20 mouse cellular contexts compared by ENCODE assay signal in the genomic region with DNA sequence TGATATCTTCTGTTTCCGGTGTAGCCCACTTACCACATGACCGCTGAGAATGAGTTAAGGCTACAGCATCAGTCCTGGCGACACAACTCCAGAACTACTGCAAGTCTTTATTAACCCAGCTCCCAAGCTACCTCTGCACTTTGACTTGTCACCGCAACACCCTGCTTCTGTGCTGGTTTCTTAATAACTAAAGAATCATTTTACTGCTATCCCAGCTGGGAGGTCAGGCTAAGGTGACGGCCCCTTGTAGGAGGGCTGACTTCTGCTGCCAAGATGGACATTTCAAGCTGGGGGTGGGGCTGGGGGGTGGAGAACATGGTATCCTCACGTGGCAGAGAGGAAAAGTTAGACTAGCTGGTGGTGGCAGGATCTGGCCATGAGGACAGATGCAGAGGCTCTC. TPM values are rescaled to one million over a fixed set of nuclear protein-coding genes. Genes with fewer than 3 reads are reported as not detected.
DNase-seq lines count a peak whose midpoint lies in the region; ATAC-seq lines count a peak whose summit lies in the region.
"Had no signal": no experiment of that assay in that cellular context is flagged by ENCODE, and none has a peak within 500 bp of the region (broad histone marks: within the 10 kb centered on the region; RNA-seq: fewer than 3 reads in every experiment).

No protein-coding gene starts in this region.

- no peak overlapping the region for H3K9ac ChIP-seq in hindbrain, embryonic 14.5 days
- H3K9ac ChIP-seq in intestine, embryonic 16.5 days (ENCODE audit: low read depth, low read length): no peak overlapping the region
- no peak overlapping the region for H3K9ac ChIP-seq in stomach, embryonic 15.5 days
- H3K9ac ChIP-seq: forebrain, embryonic 13.5 days; liver, embryonic 12.5 days; midbrain, embryonic 12.5 days; neural tube, embryonic 15.5 days had no signal

- no peaks in the 10 kb centered on the region for H3K9me3 ChIP-seq in hindbrain, embryonic 10.5 days
- H3K9me3 ChIP-seq in hindbrain, embryonic 14.5 days (ENCODE audit: control insufficient read depth, low read length): no peaks in the 10 kb centered on the region
- no peaks in the 10 kb centered on the region for H3K9me3 ChIP-seq in intestine, embryonic 16.5 days (ENCODE audit: control insufficient read depth, low read length)
- H3K9me3 ChIP-seq in stomach, embryonic 15.5 days: no peaks in the 10 kb centered on the region
- H3K9me3 ChIP-seq: forebrain, embryonic 13.5 days; limb, embryonic 10.5 days; liver, embryonic 12.5 days; midbrain, embryonic 12.5 days; neural tube, embryonic 15.5 days had no signal

- peaks cover 36% of the 10 kb centered on the region for H3K4me1 ChIP-seq in hindbrain, embryonic 10.5 days (replicated peaks)
- H3K4me1 ChIP-seq in hindbrain, embryonic 14.5 days (replicated peaks; ENCODE audit: control insufficient read depth, insufficient read depth, low read length): peaks cover 17% of the 10 kb centered on the region
- H3K4me1 ChIP-seq in intestine, embryonic 16.5 days (ENCODE audit: control insufficient read depth, insufficient read depth, low read length): peaks cover 23% of the 10 kb centered on the region
- H3K4me1 ChIP-seq in stomach, embryonic 15.5 days: peaks cover 12% of the 10 kb centered on the region
- H3K4me1 ChIP-seq: liver, embryonic 12.5 days had no signal

- no peak for ATAC-seq in hindbrain, embryonic 14.5 days (ENCODE audit: low FRiP score)
- 0 out of 2 replicates have a peak, but pooled peaks have one; percentile 21 for ATAC-seq in intestine, embryonic 16.5 days
- ATAC-seq in stomach, embryonic 15.5 days (ENCODE audit: insufficient read depth, low FRiP score, low read depth): no peak
- ATAC-seq in CD4-positive, CD25-positive, alpha-beta regulatory T cell, adult 4 months: no peak
- ATAC-seq: forebrain, embryonic 13.5 days; hindbrain, embryonic 16.5 days; liver, embryonic 12.5 days had no signal

- WGBS in hindbrain, embryonic 10.5 days: 59% methylated on average over 6 of the region's 6 CpGs
- 72% methylated on average over 6 of the region's 6 CpGs for WGBS in hindbrain, embryonic 14.5 days
- WGBS in intestine, embryonic 16.5 days: 57% methylated on average over 6 of the region's 6 CpGs
- 54% methylated on average over 6 of the region's 6 CpGs for WGBS in stomach, embryonic 15.5 days

- no peak overlapping the region for H3K27ac ChIP-seq in hindbrain, embryonic 10.5 days
- H3K27ac ChIP-seq in hindbrain, embryonic 14.5 days: no peak overlapping the region
- H3K27ac ChIP-seq in intestine, embryonic 16.5 days (ENCODE audit: low read length): no peak overlapping the region
- peak overlapping the region; percentile 90; the same call in 1 of the 2 replicates for H3K27ac ChIP-seq in stomach, embryonic 15.5 days
- H3K27ac ChIP-seq: forebrain, embryonic 13.5 days; limb, embryonic 10.5 days; liver, embryonic 12.5 days; midbrain, embryonic 12.5 days; neural tube, embryonic 15.5 days had no signal

- no peak overlapping the region for H3K4me2 ChIP-seq in hindbrain, embryonic 14.5 days (replicated peaks)
- H3K4me2 ChIP-seq in intestine, embryonic 16.5 days (ENCODE audit: low read depth, low read length): no peak overlapping the region
- 0 out of 2 replicates have a peak overlapping the region, but pooled peaks have one; percentile 37 for H3K4me2 ChIP-seq in stomach, embryonic 15.5 days
- H3K4me2 ChIP-seq: forebrain, embryonic 13.5 days; liver, embryonic 12.5 days; midbrain, embryonic 12.5 days had no signal

- no peaks in the 10 kb centered on the region for H3K27me3 ChIP-seq in hindbrain, embryonic 10.5 days (ENCODE audit: insufficient read depth, poor library complexity, severe bottlenecking)
- no peaks in the 10 kb centered on the region for H3K27me3 ChIP-seq in hindbrain, embryonic 14.5 days (ENCODE audit: control insufficient read depth, insufficient read depth, low read length)
- no peaks in the 10 kb centered on the region for H3K27me3 ChIP-seq in intestine, embryonic 16.5 days (replicated peaks; ENCODE audit: control insufficient read depth, insufficient read depth, low read length)
- no peaks in the 10 kb centered on the region for H3K27me3 ChIP-seq in stomach, embryonic 15.5 days (replicated peaks)
- H3K27me3 ChIP-seq: forebrain, embryonic 13.5 days; midbrain, embryonic 12.5 days; neural tube, embryonic 15.5 days had no signal

- H3K36me3 ChIP-seq in hindbrain, embryonic 10.5 days: no peaks in the 10 kb centered on the region
- H3K36me3 ChIP-seq in hindbrain, embryonic 14.5 days (replicated peaks; ENCODE audit: control insufficient read depth, insufficient read depth): peaks cover 6% of the 10 kb centered on the region
- no peaks in the 10 kb centered on the region for H3K36me3 ChIP-seq in intestine, embryonic 16.5 days (ENCODE audit: control insufficient read depth, insufficient read depth, low read length)
- H3K36me3 ChIP-seq in stomach, embryonic 15.5 days: no peaks in the 10 kb centered on the region
- H3K36me3 ChIP-seq: limb, embryonic 10.5 days; liver, embryonic 12.5 days; midbrain, embryonic 12.5 days had no signal

- no peak overlapping the region for H3K4me3 ChIP-seq in hindbrain, embryonic 10.5 days
- H3K4me3 ChIP-seq in hindbrain, embryonic 14.5 days (replicated peaks; ENCODE audit: low read length): no peak overlapping the region
- no peak overlapping the region for H3K4me3 ChIP-seq in intestine, embryonic 16.5 days (ENCODE audit: low read length)
- no peak overlapping the region for H3K4me3 ChIP-seq in stomach, embryonic 15.5 days (replicated peaks)
- H3K4me3 ChIP-seq: forebrain, embryonic 13.5 days; limb, embryonic 10.5 days; liver, embryonic 12.5 days; midbrain, embryonic 12.5 days; myocyte; neural tube, embryonic 15.5 days had no signal

- peak; percentile 26 for DNase-seq in hindbrain, embryonic 10.5 days (ENCODE audit: low spot score)
- DNase-seq in hindbrain, embryonic 14.5 days (ENCODE audit: low spot score): no peak
- peak; percentile 70 for DNase-seq in kidney, postnatal 10 days
- DNase-seq in adrenal gland, postnatal 25 days: no peak
- no peak for DNase-seq in adrenal gland, postnatal 36 days
- DNase-seq: adrenal gland, adult 8-10 months; cerebellum, adult 18-20 months; cerebellum, postnatal 36 days; thymus, adult 2 months had no signal

RNA-seq across cellular contexts. Expression of gene Ptpdc1, which starts 50.7 kb away (rescaled TPM):
- 7.6 and 9.6 TPM in 2 replicates for polyA plus RNA-seq in hindbrain, embryonic 10.5 days (2016; fragmentation: Nextera tagmentation; extraction: Ambion mirVana)
- polyA plus RNA-seq in hindbrain, embryonic 14.5 days (2014; fragmentation: Nextera tagmentation; extraction: Ambion mirVana): 21.6 and 21.7 TPM in 2 replicates
- 4.1 and 4.2 TPM in 2 replicates for polyA plus RNA-seq in intestine, embryonic 16.5 days (2015; fragmentation: Nextera tagmentation; extraction: Ambion mirVana)
- polyA plus RNA-seq in stomach, embryonic 15.5 days (2015; fragmentation: Nextera tagmentation; extraction: Ambion mirVana): 8.2 and 9.1 TPM in 2 replicates
- 1 to 10 TPM in 1 of 2 experiments, under 1 TPM in 1; 0.79 to 1.6 TPM for polyA plus RNA-seq in CD4-positive, CD25-positive, alpha-beta regulatory T cell, adult 4 months (2017; shearing (Covaris generic))
- 5.5 and 11.3 TPM in 2 replicates for total RNA-seq in adrenal gland, postnatal 25 days (2021)
- 1 to 10 TPM; 5.0 to 6.3 TPM for total RNA-seq in adrenal gland, postnatal 36 days (2021)
- total RNA-seq: CH12.LX had no signal

Comparison
In these comparisons a context has a peak if more than half of its experiments do, and no peak if none do; other contexts are left out.
1. DNase-seq: peak in hindbrain, embryonic 10.5 days (single experiment) and kidney, postnatal 10 days (single experiment); none in hindbrain, embryonic 14.5 days (single experiment), adrenal gland, postnatal 25 days (single experiment) and adrenal gland, postnatal 36 days (0 of 2).